Mouse (Mus musculus): ENCODE measurements around the gene Uri1. TPM values are rescaled to one million over a fixed set of nuclear protein-coding genes. Genes with fewer than 3 reads are reported as not detected.
A peak's percentile ranks its signal among the peaks of the same experiment; 100 is the strongest.

The Uri1 gene
- polyA plus RNA-seq, 1 experiment from 2014 or later, result 55.8 TPM

DNA sequence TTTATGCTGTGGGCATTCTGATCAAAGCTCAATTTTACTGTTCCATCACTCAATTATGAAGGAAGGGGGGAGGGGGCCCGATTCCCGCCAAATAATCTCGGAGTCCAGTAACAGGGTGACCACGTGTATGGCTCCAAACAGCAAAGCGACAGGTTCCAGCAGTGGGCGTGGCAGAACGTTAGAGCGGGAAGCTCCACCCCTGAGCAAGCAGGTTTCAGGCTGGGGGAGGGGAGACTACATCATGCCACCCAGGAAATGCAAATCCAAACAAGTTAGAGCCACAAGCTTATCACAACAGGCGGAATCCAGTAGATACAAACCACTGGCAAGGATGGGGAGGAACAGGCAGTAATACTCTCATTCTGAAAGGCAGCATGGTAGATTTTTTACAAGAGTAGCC, 71.5 kb downstream of the Uri1 start:
- Histone ChIP-seq H3K4me2 (no peak overlapping the region), H3K9me3 (no peaks in the 10 kb centered on the region), H3K4me3 (no peak overlapping the region), H3K27ac (no peak overlapping the region), H3K9ac (no peak overlapping the region), H3K27me3 (no peaks in the 10 kb centered on the region), H3K4me1 (no peaks in the 10 kb centered on the region; the same call in 1 of the 2 replicates), H3K36me3 (peaks cover 8% of the 10 kb centered on the region; the same call in 1 of the 2 replicates)
- 76% methylated on average over 9 of the region's 9 CpGs for WGBS
- no peak for ATAC-seq (ENCODE audit: borderline replicate concordance, extremely low read depth, low FRiP score, low TSS enrichment)

DNA sequence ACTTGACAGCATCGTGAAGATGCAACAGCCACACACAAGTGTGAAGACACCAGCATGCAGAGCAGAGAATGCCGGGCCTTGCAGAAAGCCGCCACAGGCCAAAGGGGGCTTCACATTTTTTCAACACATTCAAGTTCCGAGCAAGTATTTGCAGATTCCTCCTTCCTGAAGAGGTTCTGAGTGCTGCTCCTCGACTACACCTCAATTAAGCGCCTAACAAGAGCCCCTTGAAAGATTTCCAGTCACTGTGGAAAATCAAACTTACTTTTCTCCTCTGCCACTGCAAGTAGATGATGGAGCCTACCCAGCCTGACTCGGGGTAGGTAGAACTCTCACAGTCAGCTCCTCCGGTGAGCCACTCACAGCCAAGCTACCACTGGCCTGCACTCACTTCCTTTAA, 86.9 kb downstream of the Uri1 start:
- 54% methylated on average over 8 of the region's 8 CpGs for WGBS
- Histone ChIP-seq H3K9me3 (no peaks in the 10 kb centered on the region), H3K9ac (no peak overlapping the region), H3K4me2 (no peak overlapping the region), H3K36me3 (peaks cover 7% of the 10 kb centered on the region; the same call in 1 of the 2 replicates), H3K4me3 (no peak overlapping the region), H3K4me1 (peaks cover 14% of the 10 kb centered on the region), H3K27ac (peak overlapping the region; percentile 64), H3K27me3 (no peaks in the 10 kb centered on the region)
- peak; percentile 57; the same call in 1 of the 2 replicates for ATAC-seq (ENCODE audit: borderline replicate concordance, extremely low read depth, low FRiP score, low TSS enrichment)

DNA sequence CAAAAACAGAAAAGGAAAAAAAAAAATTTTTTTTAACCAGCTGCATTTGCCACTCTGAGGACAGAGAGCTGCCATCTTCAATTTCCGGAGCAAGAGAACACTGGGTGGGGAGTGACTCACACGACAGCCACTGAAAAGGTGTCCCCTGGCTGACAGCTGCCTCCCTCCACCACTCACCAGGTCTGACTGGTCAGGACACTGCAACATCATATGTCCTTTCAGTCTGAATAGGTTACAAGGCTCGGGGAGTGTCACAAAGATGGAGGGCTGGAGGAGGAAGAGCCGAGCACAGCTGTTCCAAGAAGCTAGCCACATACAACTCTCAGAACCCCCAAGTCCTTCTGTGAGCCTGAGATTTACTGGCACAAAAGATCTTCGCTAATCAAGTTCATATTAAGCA, 87.6 kb downstream of the Uri1 start:
- no peaks in the 10 kb centered on the region for H3K9me3 ChIP-seq
- H3K4me2 ChIP-seq, result no peak overlapping the region
- 52% methylated on average over 5 of the region's 5 CpGs for WGBS
- peaks cover 18% of the 10 kb centered on the region for H3K4me1 ChIP-seq
- H3K4me3 ChIP-seq, result no peak overlapping the region
- no peak overlapping the region for H3K27ac ChIP-seq
- H3K27me3 ChIP-seq, result no peaks in the 10 kb centered on the region
- no peak overlapping the region for H3K9ac ChIP-seq
- peaks cover 7% of the 10 kb centered on the region; the same call in 1 of the 2 replicates for H3K36me3 ChIP-seq
- ATAC-seq (ENCODE audit: borderline replicate concordance, extremely low read depth, low FRiP score, low TSS enrichment), result no peak

DNA sequence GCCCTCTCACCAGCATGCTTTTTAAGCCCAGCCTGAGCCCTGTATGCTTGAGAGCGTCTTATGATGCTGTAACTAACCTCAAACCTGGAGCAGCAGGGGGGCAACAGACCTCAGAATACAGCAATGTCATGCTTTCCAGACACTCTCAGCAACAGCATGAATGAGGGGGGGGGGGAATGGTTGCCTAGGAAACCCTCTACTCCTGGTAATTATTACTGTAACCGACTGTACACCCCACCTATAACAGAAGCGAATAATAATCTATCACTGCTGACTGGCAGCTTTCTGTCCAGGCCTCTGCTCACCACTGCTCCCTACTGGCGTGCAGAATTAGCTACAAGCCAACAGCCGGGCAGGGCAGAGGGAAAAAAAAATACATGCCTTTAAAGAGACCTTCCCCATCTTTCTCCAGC, 88.6 kb downstream of the Uri1 start:
- Histone ChIP-seq H3K36me3 (peaks cover 3% of the 10 kb centered on the region; the same call in 1 of the 2 replicates), H3K4me3 (no peak overlapping the region), H3K9ac (no peak overlapping the region), H3K4me2 (no peak overlapping the region), H3K9me3 (no peaks in the 10 kb centered on the region), H3K27me3 (no peaks in the 10 kb centered on the region), H3K27ac (no peak overlapping the region), H3K4me1 (peaks cover 18% of the 10 kb centered on the region)
- ATAC-seq (ENCODE audit: borderline replicate concordance, extremely low read depth, low FRiP score, low TSS enrichment), result no peak
- WGBS, result 36% methylated on average over 5 of the region's 5 CpGs

DNA sequence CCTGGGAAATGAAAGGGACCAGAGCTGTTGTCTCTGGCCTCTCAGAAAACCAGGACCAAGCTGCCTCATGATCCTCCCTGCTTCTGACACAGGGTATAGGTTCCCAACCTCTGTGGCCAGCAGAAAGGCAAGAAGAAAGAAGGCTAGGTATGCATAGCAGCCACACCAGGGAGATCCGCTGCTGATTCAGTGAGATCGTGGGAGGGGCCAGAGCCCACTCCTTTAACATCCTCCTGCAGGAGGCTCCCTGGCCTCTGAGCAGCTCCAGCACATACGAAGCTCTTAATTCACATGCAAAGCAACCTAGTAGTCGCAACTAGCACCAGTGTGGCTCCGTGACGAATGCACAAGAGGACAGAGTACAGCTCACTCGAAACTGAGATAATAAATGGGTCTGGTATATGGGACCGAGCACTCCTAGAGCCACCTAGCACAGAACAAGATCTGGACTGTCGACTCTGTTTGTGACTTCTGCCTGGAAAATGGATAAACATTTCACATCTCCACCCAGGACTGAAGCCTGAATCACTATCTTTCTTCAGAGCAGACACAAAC, 89.5 kb downstream of the Uri1 start:
- no peak for ATAC-seq (ENCODE audit: borderline replicate concordance, extremely low read depth, low FRiP score, low TSS enrichment)
- Histone ChIP-seq H3K9ac (no peak overlapping the region), H3K27me3 (no peaks in the 10 kb centered on the region), H3K4me3 (no peak overlapping the region), H3K4me2 (no peak overlapping the region), H3K27ac (no peak overlapping the region), H3K36me3 (no peaks in the 10 kb centered on the region), H3K4me1 (peaks cover 18% of the 10 kb centered on the region), H3K9me3 (no peaks in the 10 kb centered on the region)
- WGBS, result 46% methylated on average over 9 of the region's 9 CpGs

DNA sequence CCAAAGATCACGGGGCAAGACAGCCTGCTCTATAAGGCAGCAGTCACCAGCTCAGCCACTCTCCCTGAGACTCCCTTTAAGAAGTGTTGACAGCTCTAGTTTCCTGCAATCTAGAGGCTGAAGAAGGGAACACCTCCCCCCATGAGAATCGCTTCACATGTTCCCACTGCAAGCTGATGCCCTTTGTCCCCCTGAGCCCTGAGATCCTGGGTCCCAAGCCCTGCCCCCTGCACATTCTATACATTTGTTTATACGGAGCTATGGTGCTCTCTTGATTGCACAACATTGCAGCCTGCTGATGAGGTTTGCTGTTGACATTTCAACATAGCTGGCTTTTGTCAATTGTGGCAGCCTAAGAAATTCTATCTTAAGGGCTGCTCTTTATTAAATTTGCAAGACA, 91.7 kb downstream of the Uri1 start:
- Histone ChIP-seq H3K9ac (no peak overlapping the region), H3K27me3 (no peaks in the 10 kb centered on the region), H3K9me3 (no peaks in the 10 kb centered on the region), H3K27ac (peak overlapping the region; percentile 22), H3K4me1 (peaks cover 18% of the 10 kb centered on the region), H3K36me3 (no peaks in the 10 kb centered on the region), H3K4me2 (no peak overlapping the region), H3K4me3 (no peak overlapping the region)
- ATAC-seq (ENCODE audit: borderline replicate concordance, extremely low read depth, low FRiP score, low TSS enrichment), result peak; percentile 75; the same call in 1 of the 2 replicates
- WGBS, result 14% methylated on average over 3 of the region's 3 CpGs

DNA sequence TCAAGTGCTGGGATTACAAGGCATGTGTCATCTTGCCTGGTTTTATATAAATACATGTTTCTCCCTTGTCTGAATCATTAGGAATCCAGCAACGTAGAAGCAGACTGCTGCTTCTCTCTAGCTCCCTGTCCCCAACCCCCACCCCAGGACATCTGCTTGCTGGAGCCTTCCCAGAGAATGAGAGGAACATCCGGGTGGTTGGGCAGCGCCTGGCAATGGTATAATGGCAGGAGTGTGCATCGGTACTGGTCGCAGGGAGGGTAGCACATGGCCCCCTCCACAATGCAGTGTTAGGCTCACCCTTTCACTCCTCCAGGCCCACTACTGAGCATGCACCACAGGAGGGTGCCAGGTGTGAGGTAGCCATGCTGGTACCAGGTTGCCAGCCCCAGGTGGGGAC, 93.6 kb downstream of the Uri1 start:
- Histone ChIP-seq H3K36me3 (no peaks in the 10 kb centered on the region), H3K9me3 (no peaks in the 10 kb centered on the region), H3K4me1 (peaks cover 14% of the 10 kb centered on the region), H3K9ac (no peak overlapping the region), H3K27me3 (no peaks in the 10 kb centered on the region), H3K4me3 (no peak overlapping the region), H3K27ac (no peak overlapping the region), H3K4me2 (no peak overlapping the region)
- WGBS, result 48% methylated on average over 5 of the region's 5 CpGs
- ATAC-seq (ENCODE audit: borderline replicate concordance, extremely low read depth, low FRiP score, low TSS enrichment), result no peak

DNA sequence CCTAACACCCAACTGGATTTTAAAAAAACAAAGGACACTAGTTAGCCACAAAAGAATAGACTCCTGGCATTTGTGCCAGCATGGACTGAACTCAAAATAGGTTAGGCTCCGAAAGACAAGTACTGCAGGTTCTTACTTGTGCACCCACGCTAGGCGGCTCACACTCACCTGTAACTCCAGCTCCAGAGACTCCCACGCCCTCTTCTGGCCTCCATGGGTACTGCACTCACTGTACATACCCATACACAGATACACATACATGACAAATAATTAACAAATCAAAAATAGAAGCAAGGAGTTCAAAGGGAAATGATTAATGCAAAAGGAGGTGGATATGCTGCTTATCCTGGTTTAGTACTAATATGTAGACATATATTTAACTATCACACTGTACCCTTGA, 100.4 kb downstream of the Uri1 start:
- Histone ChIP-seq H3K27ac (no peak overlapping the region), H3K9ac (no peak overlapping the region), H3K4me1 (no peaks in the 10 kb centered on the region), H3K27me3 (no peaks in the 10 kb centered on the region), H3K36me3 (no peaks in the 10 kb centered on the region), H3K4me3 (no peak overlapping the region), H3K4me2 (no peak overlapping the region), H3K9me3 (no peaks in the 10 kb centered on the region)
- WGBS, result 75% methylated on average over 4 of the region's 4 CpGs
- ATAC-seq (ENCODE audit: borderline replicate concordance, extremely low read depth, low FRiP score, low TSS enrichment), result no peak

DNA sequence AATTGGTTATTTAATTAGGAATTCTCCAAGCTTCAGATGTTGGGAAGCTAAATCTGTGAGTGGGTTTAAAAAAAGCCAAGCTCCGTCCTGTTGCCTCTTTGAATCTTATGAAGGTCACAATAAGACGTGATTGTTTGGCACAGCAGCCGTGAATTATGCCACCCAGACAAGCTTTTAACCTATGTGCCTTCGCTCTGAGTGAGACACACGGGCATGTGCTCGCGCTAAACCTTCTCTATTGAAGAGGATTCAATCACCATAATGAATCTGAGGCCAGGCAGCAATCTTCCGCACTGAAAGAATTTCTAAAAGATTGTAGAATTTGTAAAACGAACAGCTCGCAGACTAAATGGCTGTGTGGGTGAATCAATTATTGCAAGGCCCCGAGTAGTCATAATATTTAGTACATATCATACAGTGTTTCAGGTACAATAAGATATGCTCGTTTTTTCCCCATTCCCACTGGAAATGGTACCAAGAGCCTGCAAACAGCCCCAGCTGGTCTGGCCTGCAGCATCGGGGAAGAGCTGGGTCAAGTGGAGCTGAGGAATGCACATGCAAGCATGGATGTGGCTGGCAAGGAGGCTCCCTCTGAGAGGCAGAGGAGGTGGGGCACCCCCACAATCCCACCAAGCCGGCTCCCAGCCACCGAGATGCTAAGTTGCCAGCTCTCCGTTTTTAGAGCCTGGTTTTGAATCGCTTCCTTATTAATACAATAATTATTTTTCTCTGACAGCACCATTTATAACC, 101.5 kb downstream of the Uri1 start:
- Histone ChIP-seq H3K9me3 (no peaks in the 10 kb centered on the region), H3K4me1 (no peaks in the 10 kb centered on the region), H3K4me3 (no peak overlapping the region), H3K27me3 (no peaks in the 10 kb centered on the region), H3K27ac (no peak overlapping the region), H3K36me3 (no peaks in the 10 kb centered on the region), H3K4me2 (no peak overlapping the region), H3K9ac (no peak overlapping the region)
- ATAC-seq (ENCODE audit: borderline replicate concordance, extremely low read depth, low FRiP score, low TSS enrichment), result no peak
- 66% methylated on average over 17 of the region's 17 CpGs for WGBS

DNA sequence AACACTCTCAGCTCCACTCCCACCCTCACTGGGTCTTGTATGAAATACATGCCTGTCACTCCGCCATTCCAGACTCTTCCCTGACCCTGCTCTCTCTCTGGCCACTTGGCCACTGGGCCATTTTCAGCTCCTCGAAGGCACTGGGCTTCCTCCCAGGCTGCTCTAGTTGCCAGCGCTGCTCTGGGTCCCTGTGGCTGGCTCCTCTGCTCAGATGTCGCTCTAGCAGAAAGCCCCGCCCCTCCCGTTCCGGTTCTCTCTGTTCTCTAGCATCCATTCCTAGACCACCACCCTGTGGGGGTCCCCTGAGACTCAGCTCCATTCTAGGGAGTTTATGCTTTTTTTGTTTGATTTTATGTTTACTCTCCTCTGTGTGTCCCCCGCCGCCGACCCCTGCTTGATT, 104.4 kb downstream of the Uri1 start:
- H3K9ac ChIP-seq, result no peak overlapping the region
- no peaks in the 10 kb centered on the region for H3K36me3 ChIP-seq
- no peaks in the 10 kb centered on the region for H3K4me1 ChIP-seq
- H3K27me3 ChIP-seq, result no peaks in the 10 kb centered on the region
- ATAC-seq (ENCODE audit: borderline replicate concordance, extremely low read depth, low FRiP score, low TSS enrichment), result no peak
- H3K4me3 ChIP-seq, result no peak overlapping the region
- H3K9me3 ChIP-seq, result no peaks in the 10 kb centered on the region
- 47% methylated on average over 10 of the region's 10 CpGs for WGBS
- H3K4me2 ChIP-seq, result no peak overlapping the region
- no peak overlapping the region for H3K27ac ChIP-seq

DNA sequence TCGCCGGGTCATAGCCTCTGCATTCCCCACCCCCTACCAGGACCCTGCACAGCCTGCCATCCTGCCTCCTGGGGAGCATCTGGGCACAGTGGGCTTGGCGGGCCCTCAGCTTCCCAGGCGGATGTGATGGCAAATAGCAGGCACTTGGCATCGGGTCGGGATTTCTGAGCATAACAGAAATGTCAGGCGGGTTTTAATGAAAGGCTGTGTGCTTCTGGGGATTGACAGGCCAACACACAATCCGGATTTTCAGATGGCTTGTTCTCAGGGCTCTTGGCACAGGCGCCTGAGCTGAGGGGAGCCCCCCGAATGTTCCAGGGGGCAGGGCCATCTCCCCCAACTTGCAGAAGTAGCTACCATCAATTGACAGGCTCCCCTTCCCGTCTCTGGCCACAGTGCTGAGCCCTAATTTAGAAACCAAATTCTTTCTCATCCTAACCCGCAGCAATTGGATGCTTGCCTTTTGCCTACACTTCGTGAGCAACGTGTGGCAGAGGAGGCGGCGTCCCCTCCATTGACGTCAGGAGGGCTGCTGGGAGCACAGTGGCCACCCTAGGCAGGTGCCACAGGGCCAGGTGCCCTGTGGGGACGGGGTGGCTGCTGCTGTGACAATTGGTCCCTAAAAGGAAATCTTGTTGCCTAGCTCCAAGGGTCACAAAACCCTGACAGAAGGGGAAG, 106.5 kb downstream of the Uri1 start:
- 59% methylated on average over 18 of the region's 18 CpGs for WGBS
- no peak overlapping the region for H3K4me3 ChIP-seq
- ATAC-seq (ENCODE audit: borderline replicate concordance, extremely low read depth, low FRiP score, low TSS enrichment), result no peak

DNA sequence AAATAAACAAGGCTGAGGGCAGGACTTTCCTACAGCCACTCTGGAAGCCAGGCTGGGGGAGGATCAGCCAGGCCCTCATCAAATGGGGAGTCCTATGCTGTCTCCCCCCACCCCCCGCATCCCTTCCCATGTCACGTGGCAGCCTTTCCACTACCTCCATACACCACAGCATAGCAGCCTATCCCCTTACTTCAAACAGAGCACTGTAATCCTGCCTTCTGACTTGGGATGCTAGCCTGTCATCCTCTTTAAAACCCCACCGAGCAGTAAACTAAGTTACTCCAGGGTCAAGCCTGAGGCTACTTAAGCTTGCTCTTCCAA, 111.6 kb downstream of the Uri1 start:
- ATAC-seq (ENCODE audit: borderline replicate concordance, extremely low read depth, low FRiP score, low TSS enrichment), result peak; percentile 49; the same call in 1 of the 2 replicates
- H3K36me3 ChIP-seq, result no peaks in the 10 kb centered on the region
- 24% methylated on average over 3 of the region's 3 CpGs for WGBS
- H3K9ac ChIP-seq, result no peak overlapping the region
- no peaks in the 10 kb centered on the region for H3K27me3 ChIP-seq
- H3K9me3 ChIP-seq, result no peaks in the 10 kb centered on the region
- H3K4me3 ChIP-seq, result no peak overlapping the region
- no peaks in the 10 kb centered on the region for H3K4me1 ChIP-seq
- H3K4me2 ChIP-seq, result no peak overlapping the region
- H3K27ac ChIP-seq, result no peak overlapping the region

More for the DNA sequence above, 106.5 kb downstream of the Uri1 start:
- Histone ChIP-seq H3K36me3 (no peaks in the 10 kb centered on the region), H3K9ac (no peak overlapping the region), H3K4me1 (no peaks in the 10 kb centered on the region), H3K27me3 (no peaks in the 10 kb centered on the region), H3K4me2 (no peak overlapping the region), H3K9me3 (no peaks in the 10 kb centered on the region), H3K27ac (no peak overlapping the region)
